ENCODE assay signal across 14 mouse cellular contexts in the genomic region with DNA sequence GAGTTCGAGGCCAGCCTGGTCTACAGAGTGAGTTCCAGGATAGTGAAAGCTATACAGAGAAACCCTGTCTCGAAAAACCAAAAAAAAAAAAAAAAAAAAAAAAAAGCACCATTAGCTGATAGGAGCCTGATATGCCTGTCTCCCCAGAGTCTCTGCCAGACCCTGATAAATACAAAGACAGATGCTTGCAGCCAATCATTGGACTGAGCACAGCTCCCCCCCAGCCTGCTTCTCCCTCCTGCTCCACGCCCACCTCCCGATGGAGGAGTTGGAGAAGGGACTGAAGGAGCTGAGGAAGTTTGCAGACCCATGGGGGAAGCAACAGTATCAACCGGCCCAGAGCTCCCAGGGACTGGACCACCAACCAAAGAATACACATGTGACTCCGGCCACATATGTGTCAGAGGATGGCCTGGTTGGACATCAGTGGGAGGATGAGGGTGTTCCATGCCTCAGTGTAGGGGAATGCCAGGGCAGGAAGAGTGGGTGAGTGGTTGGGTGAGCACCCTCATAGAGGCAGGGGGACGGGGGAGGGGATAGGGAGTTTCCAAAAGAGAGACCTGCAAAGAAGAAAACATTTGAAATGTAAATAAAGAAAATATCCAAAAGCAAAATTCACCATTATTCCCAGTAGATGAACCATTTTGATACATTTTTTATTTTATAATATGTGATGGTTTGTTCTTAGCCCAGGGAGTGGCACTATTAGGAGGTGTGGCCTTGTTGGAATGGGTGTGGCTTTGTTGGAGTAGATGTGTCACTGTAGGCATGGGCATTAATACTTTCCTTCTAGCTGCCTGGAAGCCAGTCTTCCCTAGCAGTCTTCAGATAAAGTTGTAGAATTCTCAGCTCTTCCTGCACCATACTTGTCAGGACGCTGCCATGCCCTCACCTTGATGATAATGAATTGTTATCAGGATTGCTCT.
"Had no signal": no experiment of that assay in that cellular context is flagged by ENCODE, and none has a peak within 500 bp of the region (broad histone marks: within the 10 kb centered on the region; RNA-seq: fewer than 3 reads in every experiment).

No protein-coding gene starts in this region.

- H3K9ac ChIP-seq: kidney, embryonic 15.5 days; limb, embryonic 12.5 days; lung, embryonic 15.5 days; midbrain, embryonic 13.5 days; neural tube, embryonic 15.5 days; stomach, embryonic 15.5 days had no signal

- H3K36me3 ChIP-seq: kidney, embryonic 15.5 days; limb, embryonic 12.5 days; lung, embryonic 15.5 days; midbrain, embryonic 13.5 days; neural tube, embryonic 15.5 days; stomach, embryonic 15.5 days had no signal

- H3K27me3 ChIP-seq: kidney, embryonic 15.5 days; limb, embryonic 12.5 days; lung, embryonic 15.5 days; midbrain, embryonic 13.5 days; neural tube, embryonic 15.5 days; stomach, embryonic 15.5 days had no signal

- H3K4me1 ChIP-seq: kidney, embryonic 15.5 days; midbrain, embryonic 13.5 days; neural tube, embryonic 15.5 days; stomach, embryonic 15.5 days had no signal

- H3K4me2 ChIP-seq: kidney, embryonic 15.5 days; limb, embryonic 12.5 days; lung, embryonic 15.5 days; midbrain, embryonic 13.5 days; neural tube, embryonic 15.5 days; stomach, embryonic 15.5 days had no signal

- H3K27ac ChIP-seq: kidney, embryonic 15.5 days; limb, embryonic 12.5 days; lung, embryonic 15.5 days; macrophage; midbrain, embryonic 13.5 days; neural tube, embryonic 15.5 days; stomach, embryonic 15.5 days had no signal

- ATAC-seq: intestine, embryonic 16.5 days; midbrain, embryonic 13.5 days had no signal

- H3K4me3 ChIP-seq: kidney, embryonic 15.5 days; limb, embryonic 12.5 days; lung, embryonic 15.5 days; midbrain, embryonic 13.5 days; neural tube, embryonic 15.5 days; stomach, embryonic 15.5 days had no signal

- H3K9me3 ChIP-seq: kidney, embryonic 15.5 days; limb, embryonic 12.5 days; lung, embryonic 15.5 days; midbrain, embryonic 13.5 days; neural tube, embryonic 15.5 days; stomach, embryonic 15.5 days had no signal

- DNase-seq: kidney, adult 2 months; kidney, postnatal 25 days; lung, postnatal 14 days; right cerebral cortex, postnatal 4 days; spleen, adult 18-20 months; thymus, postnatal 4 days had no signal
